Mouse (Mus musculus) activated CD4-positive, CD25-positive, alpha-beta regulatory T cell, adult 9 weeks (primary cell): ENCODE results near the gene Olfr1215. TPM values are rescaled to one million over a fixed set of nuclear protein-coding genes. Genes with fewer than 3 reads are reported as not detected.

Source experiments
- polyA plus RNA-seq: library from polyadenylated mRNA; unstranded; fragments of 100-300 nt; shearing (Covaris generic); gene quantifications from one replicate; pipeline ENCODE4 v1.2.1, GENCODE M21; 2017

The Olfr1215 gene
- polyA plus RNA-seq, result not detected

GRCm38 (mm10) chr2:89006873-89007272, at the start of gene Olfr1215:
Gene Olfr1215 (minus strand): TSS chr2:89006973.

GRCm38 (mm10) chr2:89031965-89032364, 25.2 kb upstream of the Olfr1215 start, which contains the start of gene Olfr1217:
Gene Olfr1217 (minus strand): TSS chr2:89032065.

GRCm38 (mm10) chr2:89018240-89018639, 11.5 kb upstream of the Olfr1215 start, which contains the start of gene Olfr1216:
Gene Olfr1216 (minus strand): TSS chr2:89018340.

GRCm38 (mm10) chr2:88992553-88992952, 14.2 kb downstream of the Olfr1215 start, which contains the start of gene Olfr1214:
Gene Olfr1214 (minus strand): TSS chr2:88992653.

GRCm38 (mm10) chr2:88980181-88980580, 26.6 kb downstream of the Olfr1215 start, which contains the start of gene Gm13762:
Gene Gm13762 (minus strand): TSS chr2:88980281.

GRCm38 (mm10) chr2:88953669-88954068, 53.1 kb downstream of the Olfr1215 start, which contains the start of gene Olfr1212:
Gene Olfr1212 (plus strand): TSS chr2:88953969.

Other genes starting within 250 kb of the Olfr1215 start
- gene Olfr1199, start 246.5 kb downstream of the Olfr1215 start, polyA plus RNA-seq, result not detected
- gene Olfr1200, start 236.5 kb downstream of the Olfr1215 start, polyA plus RNA-seq, result not detected
- not detected for gene Olfr1201, start 213.9 kb downstream of the Olfr1215 start, polyA plus RNA-seq
- gene Olfr1202, start 192.5 kb downstream of the Olfr1215 start, polyA plus RNA-seq, result not detected
- not detected for gene Olfr1205, start 177.2 kb downstream of the Olfr1215 start, polyA plus RNA-seq
- not detected for gene Olfr1204, start 157.7 kb downstream of the Olfr1215 start, polyA plus RNA-seq
- not detected for gene Olfr1206, start 143.7 kb downstream of the Olfr1215 start, polyA plus RNA-seq
- not detected for gene Olfr1208, start 104.7 kb downstream of the Olfr1215 start, polyA plus RNA-seq
- not detected for gene Olfr1209, start 91.8 kb downstream of the Olfr1215 start, polyA plus RNA-seq
- not detected for gene Olfr1211, start 68.9 kb downstream of the Olfr1215 start, polyA plus RNA-seq
- not detected for gene Olfr1212, start 53.0 kb downstream of the Olfr1215 start, polyA plus RNA-seq
- gene Gm13762, start 26.7 kb downstream of the Olfr1215 start, polyA plus RNA-seq, result not detected
- gene Olfr1214, start 14.3 kb downstream of the Olfr1215 start, polyA plus RNA-seq, result not detected
- not detected for gene Olfr1216, start 11.4 kb upstream of the Olfr1215 start, polyA plus RNA-seq
- gene Olfr1217, start 25.1 kb upstream of the Olfr1215 start, polyA plus RNA-seq, result not detected
- not detected for gene Olfr1218, start 54.2 kb upstream of the Olfr1215 start, polyA plus RNA-seq
- gene Olfr1219, start 76.5 kb upstream of the Olfr1215 start, polyA plus RNA-seq, result not detected
- not detected for gene Olfr1220, start 99.9 kb upstream of the Olfr1215 start, polyA plus RNA-seq
- not detected for gene Olfr1221, start 110.3 kb upstream of the Olfr1215 start, polyA plus RNA-seq
- gene Olfr1222, start 126.1 kb upstream of the Olfr1215 start, polyA plus RNA-seq, result not detected
- gene Olfr1223, start 144.6 kb upstream of the Olfr1215 start, polyA plus RNA-seq, result not detected
- gene Olfr1224-ps1, start 157.1 kb upstream of the Olfr1215 start, polyA plus RNA-seq, result not detected
- gene Olfr1225, start 167.7 kb upstream of the Olfr1215 start, polyA plus RNA-seq, result not detected
- not detected for gene Olfr1226, start 193.1 kb upstream of the Olfr1215 start, polyA plus RNA-seq
- not detected for gene Olfr1228, start 247.1 kb upstream of the Olfr1215 start, polyA plus RNA-seq